Mouse (Mus musculus) lung, embryonic 16.5 days (tissue): ENCODE measurements around the gene Alg9. TPM values are rescaled to one million over a fixed set of nuclear protein-coding genes. Genes with fewer than 3 reads are reported as not detected.

ENCODE experiments used
- ATAC-seq: fragments of 200-750 bp; cut with Nextera tagmentation; 2 replicates; pipeline ENCODE4 v1.8.0; 2017; ENCODE audit warnings: low read depth, mild to moderate bottlenecking, moderate library complexity
- H3K27ac ChIP-seq: fragments of 300-500 bp; sonication (generic); 2 replicates; pipeline ENCODE4 v1.5.1; 2014; ENCODE audit warnings: mild to moderate bottlenecking, control low read depth, low read length
- H3K27me3 ChIP-seq: fragments of 300-500 bp; sonication (generic); 2 replicates; pipeline ENCODE4 v1.6.1; 2014; ENCODE audit warnings: low read depth, low read length, mixed read lengths; ENCODE audit not compliant: control insufficient read depth, insufficient read depth
- H3K36me3 ChIP-seq: fragments of 300-500 bp; sonication (generic); 2 replicates; pipeline ENCODE4 v1.6.1; 2014; ENCODE audit warnings: low read length; ENCODE audit not compliant: control insufficient read depth, insufficient read depth
- H3K4me1 ChIP-seq: fragments of 300-500 bp; sonication (generic); replicated peaks from 2 replicates; pipeline ENCODE4 v1.6.1; 2014; ENCODE audit warnings: low read length, mixed read lengths; ENCODE audit not compliant: control insufficient read depth, insufficient read depth
- H3K4me2 ChIP-seq: fragments of 300-500 bp; sonication (generic); 2 replicates; pipeline ENCODE4 v1.6.1; 2014; ENCODE audit warnings: low read depth, low read length, control low read depth
- H3K4me3 ChIP-seq: fragments of 300-500 bp; sonication (generic); 2 replicates; pipeline ENCODE4 v1.5.1; 2014; ENCODE audit warnings: mild to moderate bottlenecking, low read length, control low read depth
- H3K9ac ChIP-seq: fragments of 300-500 bp; sonication (generic); 2 replicates; pipeline ENCODE4 v1.6.1; 2014; ENCODE audit warnings: low read length, control low read depth
- H3K9me3 ChIP-seq: fragments of 300-500 bp; sonication (generic); 2 replicates; pipeline ENCODE4 v1.6.1; 2016; ENCODE audit warnings: low read length; ENCODE audit not compliant: control insufficient read depth
- WGBS: fragments of 180-500 bp; shearing (Covaris S2); extraction: QIAGEN DNeasy Blood & Tissue Kit; methylation state at CpG from one replicate; pipeline ENCODE4 v1.1.7; 2014; 5-methylcytosine and 5-hydroxymethylcytosine counted together
- polyA plus RNA-seq: library from polyadenylated mRNA; unstranded; fragments of >200 nt; fragmentation: Nextera tagmentation; extraction: Ambion mirVana; gene quantifications from 2 replicates; pipeline ENCODE4 v1.2.1, GENCODE M21; 2015

Gene Alg9
- polyA plus RNA-seq, 1 experiment from 2014 or later: 35.0 TPM

DNA sequence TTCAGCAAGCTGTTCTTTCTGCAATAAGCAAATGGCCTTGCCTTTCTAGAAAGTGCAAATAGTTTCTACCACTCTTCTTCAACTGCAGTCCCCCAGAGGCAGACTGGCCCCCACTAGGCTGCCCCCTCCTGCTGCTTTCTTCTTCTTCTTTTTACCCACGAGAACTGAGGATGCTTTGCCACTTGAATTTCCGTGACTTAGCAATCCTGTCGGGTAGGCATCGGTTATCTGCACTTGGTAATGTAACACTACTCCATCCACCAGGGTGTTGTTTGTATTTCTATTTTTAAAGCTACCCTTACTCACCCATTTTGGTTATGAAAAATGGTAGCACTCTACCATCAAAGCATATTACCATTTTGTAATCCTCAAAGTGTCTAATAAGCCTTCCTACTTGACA, 115.1 kb downstream of the Alg9 start:
- ATAC-seq: no peak
- Histone ChIP-seq H3K27ac (no peak overlapping the region), H3K9ac (no peak overlapping the region), H3K36me3 (no peaks in the 10 kb centered on the region; the same call in 1 of the 2 replicates), H3K27me3 (no peaks in the 10 kb centered on the region), H3K9me3 (no peaks in the 10 kb centered on the region), H3K4me1 (peaks cover 30% of the 10 kb centered on the region), H3K4me2 (no peak overlapping the region), H3K4me3 (no peak overlapping the region)
- WGBS: 73% methylated on average over 4 of the region's 4 CpGs

DNA sequence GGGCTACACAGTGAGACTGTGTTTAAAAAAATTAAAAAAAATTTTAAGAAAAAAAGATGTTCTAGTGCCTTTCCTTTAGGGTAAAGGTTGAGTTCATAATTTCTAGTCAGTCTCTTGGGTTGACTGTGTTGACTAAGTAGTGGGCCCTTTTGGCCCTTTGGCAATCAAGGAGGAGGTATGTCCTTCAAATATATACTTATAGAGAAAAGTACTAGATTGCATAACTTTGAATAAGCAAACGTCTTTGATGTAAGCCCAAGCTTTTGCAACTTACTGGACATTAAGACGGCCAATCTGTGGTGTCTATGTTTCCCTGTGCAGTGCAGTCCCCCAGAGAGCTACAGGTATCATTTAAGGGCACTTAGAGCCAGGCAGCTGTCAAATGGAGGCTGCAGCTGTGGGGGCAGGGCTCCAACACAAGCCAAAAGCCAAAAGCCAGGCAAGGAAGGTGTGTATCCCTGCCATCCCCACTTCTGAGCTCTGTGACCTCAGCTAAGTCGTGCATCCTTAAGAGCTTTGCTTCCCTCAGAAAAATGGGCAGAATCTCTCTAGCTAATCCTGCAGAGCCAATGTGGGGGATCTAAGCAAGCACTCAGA, 115.8 kb downstream of the Alg9 start:
- WGBS: 68% methylated on average over 3 of the region's 3 CpGs
- Histone ChIP-seq H3K4me2 (no peak overlapping the region), H3K36me3 (peaks cover 2% of the 10 kb centered on the region; the same call in 1 of the 2 replicates), H3K4me3 (no peak overlapping the region), H3K9me3 (no peaks in the 10 kb centered on the region), H3K4me1 (peaks cover 26% of the 10 kb centered on the region), H3K27me3 (no peaks in the 10 kb centered on the region), H3K27ac (no peak overlapping the region), H3K9ac (no peak overlapping the region)
- no peak for ATAC-seq

Other genes starting within 250 kb of the Alg9 start
- 74.6 and 74.7 TPM in 2 replicates for gene Pts, start 246.3 kb upstream of the Alg9 start, polyA plus RNA-seq
- 5.0 and 6.5 TPM in 2 replicates for gene Il18, start 220.2 kb upstream of the Alg9 start, polyA plus RNA-seq
- 0.09 and 0.35 TPM in 2 replicates for gene Bco2, start 219.8 kb upstream of the Alg9 start, polyA plus RNA-seq
- gene Tex12, start 213.7 kb upstream of the Alg9 start, polyA plus RNA-seq: not detected in 2 replicates
- 298 and 304 TPM in 2 replicates for gene Sdhd, start 171.2 kb upstream of the Alg9 start, polyA plus RNA-seq
- 193 and 194 TPM in 2 replicates for gene Timm8b, start 171.1 kb upstream of the Alg9 start, polyA plus RNA-seq
- gene Pih1d2, start 157.7 kb upstream of the Alg9 start, polyA plus RNA-seq: 8.7 and 9.6 TPM in 2 replicates
- 21.0 and 22.0 TPM in 2 replicates for gene Nkapd1, start 157.6 kb upstream of the Alg9 start, polyA plus RNA-seq
- gene Dlat, start 115.2 kb upstream of the Alg9 start, polyA plus RNA-seq: 40.5 and 43.6 TPM in 2 replicates
- 6.9 and 8.1 TPM in 2 replicates for gene Dixdc1, start 35.5 kb upstream of the Alg9 start, polyA plus RNA-seq
- gene 2310030G06Rik, start 28.5 kb upstream of the Alg9 start, polyA plus RNA-seq: 14.9 and 18.5 TPM in 2 replicates
- gene Cryab, start 23.7 kb upstream of the Alg9 start, polyA plus RNA-seq: 173 and 174 TPM in 2 replicates
- gene Hspb2, start 22.7 kb upstream of the Alg9 start, polyA plus RNA-seq: 21.1 and 26.2 TPM in 2 replicates
- gene Fdxacb1, start 6.8 kb upstream of the Alg9 start, polyA plus RNA-seq: 13.8 and 15.0 TPM in 2 replicates
- 46.3 and 51.8 TPM in 2 replicates for gene 1110032A03Rik, start 501 bp downstream of the Alg9 start, polyA plus RNA-seq
- 58.9 and 60.3 TPM in 2 replicates for gene Ppp2r1b, start 70.3 kb downstream of the Alg9 start, polyA plus RNA-seq
- gene Sik2, start 234.1 kb downstream of the Alg9 start, polyA plus RNA-seq: 16.7 and 19.7 TPM in 2 replicates